Mouse (Mus musculus): ENCODE measurements around the gene Mmrn1.

The Mmrn1 gene

GRCm38 (mm10) chr6:60993386-60994108 lies 68.8 kb downstream of the Mmrn1 start:
- no peak for DNase-seq (ENCODE audit: low spot score in 2 of 2)

GRCm38 (mm10) chr6:60994114-60994513 lies 69.3 kb downstream of the Mmrn1 start:
- DNase-seq (ENCODE audit: low spot score in 2 of 2) = no peak

GRCm38 (mm10) chr6:60994521-60994920 lies 69.7 kb downstream of the Mmrn1 start:
- DNase-seq (ENCODE audit: low spot score in 2 of 2) = no peak

- no peak for DNase-seq (ENCODE audit: low spot score in 2 of 2)
Measured at GRCm38 (mm10) chr6:60995596-60995995, 70.8 kb downstream of the Mmrn1 start.

- DNase-seq (ENCODE audit: low spot score in 2 of 2) = no peak
Measured at GRCm38 (mm10) chr6:60996328-60996727, 71.6 kb downstream of the Mmrn1 start.

DNA sequence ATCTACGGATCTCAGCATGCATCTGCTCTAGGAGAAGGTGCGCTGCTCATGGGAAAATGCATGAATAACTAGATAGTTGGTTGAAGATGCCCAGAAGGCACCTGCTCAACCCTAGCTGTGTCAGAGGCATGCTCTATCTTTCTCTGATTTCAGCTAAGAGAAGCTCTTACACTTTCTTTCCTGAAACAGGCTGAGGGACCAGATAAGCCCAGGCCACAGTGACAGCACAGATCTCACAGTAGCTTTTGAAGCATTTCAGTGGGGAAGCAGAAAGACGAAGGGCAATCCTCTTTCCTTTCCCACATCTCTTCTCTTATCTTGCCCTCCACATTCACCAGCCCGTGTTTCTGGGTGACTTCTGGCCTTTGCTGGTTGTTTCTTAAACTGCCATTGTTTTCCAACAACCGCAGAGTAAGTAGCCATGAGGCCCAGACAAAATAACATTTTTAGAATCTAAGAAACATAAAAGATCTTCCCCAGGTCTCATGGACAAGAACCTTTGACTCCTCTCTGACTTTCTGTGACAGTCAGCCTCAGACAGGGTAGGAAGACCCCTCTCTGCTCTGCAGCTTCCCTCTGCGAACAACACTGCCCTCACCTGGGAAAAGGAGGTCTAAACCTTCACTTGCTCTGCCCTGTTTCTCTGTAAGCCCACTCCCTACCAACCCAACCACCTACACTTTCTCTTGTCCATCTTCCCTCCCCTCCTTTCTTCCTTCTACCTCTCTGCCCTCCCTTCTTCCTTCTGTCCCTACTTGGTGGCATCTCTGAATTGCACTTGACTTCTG lies 76.4 kb downstream of the Mmrn1 start:
- DNase-seq (ENCODE audit: low spot score in 2 of 2) = no peak

DNA sequence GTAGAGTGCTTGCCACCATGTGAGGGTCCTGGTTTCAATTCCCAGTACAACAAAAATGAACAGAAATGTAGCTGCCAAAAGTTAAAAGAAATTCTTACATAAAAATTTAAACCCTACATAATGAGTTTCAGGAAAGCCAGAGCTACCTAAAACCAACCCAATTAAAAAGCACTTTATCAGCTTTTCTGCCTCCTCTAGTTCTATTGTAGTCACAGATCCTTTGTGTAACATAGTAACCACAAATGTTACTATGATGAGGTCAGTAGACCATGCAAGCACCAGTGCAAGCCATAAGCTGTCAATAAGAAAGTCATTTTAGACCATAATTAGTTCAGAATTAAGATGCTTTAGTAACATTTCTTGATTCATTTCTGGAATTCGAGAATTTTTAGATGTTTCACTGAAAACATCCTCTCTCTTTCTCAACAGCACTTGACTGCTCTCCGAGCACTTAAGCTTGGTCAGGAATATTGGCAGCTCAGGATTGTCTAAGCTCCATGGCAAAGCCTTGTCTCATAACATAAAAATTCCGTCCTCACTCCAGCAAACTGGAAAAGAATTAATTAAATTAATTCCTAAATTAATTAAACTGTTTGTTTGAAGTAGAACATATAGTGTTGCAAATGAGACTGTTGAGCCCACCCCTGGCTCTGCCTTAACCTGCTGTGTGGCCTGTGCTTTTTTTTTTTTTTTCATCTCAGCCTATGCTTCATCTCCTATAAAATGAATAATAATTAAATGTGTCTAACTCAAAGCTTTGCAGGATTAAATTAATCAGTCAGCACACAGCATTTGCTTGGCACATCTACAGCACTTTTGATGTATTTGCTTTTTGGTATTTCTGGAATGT lies 79.4 kb downstream of the Mmrn1 start:
- DNase-seq (ENCODE audit: low spot score in 2 of 2) = no peak

DNA sequence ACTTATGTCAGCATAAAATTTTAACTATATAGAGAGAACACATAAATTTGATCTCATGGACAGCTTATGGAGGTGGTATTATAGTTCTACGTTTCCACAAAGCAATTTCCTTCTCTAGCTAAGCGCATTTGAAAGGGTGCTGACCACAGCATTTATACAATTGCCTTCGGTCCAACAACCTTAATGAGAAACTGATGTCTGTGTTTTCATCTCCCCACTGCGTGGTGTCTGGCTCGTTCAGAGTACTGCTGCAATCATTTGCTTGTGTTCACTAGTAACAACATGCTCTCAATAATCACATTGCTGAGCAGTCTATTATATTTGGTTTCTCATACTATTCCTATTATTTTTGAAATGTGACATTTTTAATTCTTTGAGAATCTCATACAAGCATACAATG lies 89.0 kb downstream of the Mmrn1 start:
- no peak for DNase-seq (ENCODE audit: low spot score in 2 of 2)

GRCm38 (mm10) chr6:61019689-61020088 lies 94.9 kb downstream of the Mmrn1 start:
- DNase-seq (ENCODE audit: low spot score in 2 of 2) = no peak

- no peak for DNase-seq (ENCODE audit: low spot score in 2 of 2)
Measured at GRCm38 (mm10) chr6:61020995-61021394, 96.2 kb downstream of the Mmrn1 start.

DNA sequence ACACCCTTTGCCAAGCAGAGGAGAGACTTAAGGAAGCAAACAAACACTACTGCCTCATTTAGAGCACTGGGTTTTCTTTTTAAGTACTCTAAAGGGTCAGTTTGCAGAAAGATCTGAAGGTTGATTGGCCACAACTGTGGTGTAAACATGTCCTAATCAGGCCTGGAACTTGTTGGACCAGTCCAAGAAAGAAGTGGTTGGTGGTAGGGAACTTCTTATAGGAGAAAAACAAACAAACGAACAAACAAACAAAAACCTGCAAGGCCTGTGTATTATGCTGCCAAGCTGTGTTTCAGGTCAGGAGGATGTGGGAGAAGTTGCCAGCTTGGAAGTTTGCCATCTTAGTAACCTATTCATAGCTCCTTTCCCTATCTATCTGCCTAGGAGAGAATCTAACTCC lies 108.5 kb downstream of the Mmrn1 start:
- DNase-seq (ENCODE audit: low spot score in 2 of 2) = no peak
